Mouse (Mus musculus) kidney, adult 8-10 months (tissue): ENCODE results near the gene Dhx58.
A peak's percentile ranks its signal among the peaks of the same experiment; 100 is the strongest.

ENCODE experiments used
- DNase-seq, 2 experiments: peaks; one replicate each; pipeline ENCODE4 v3.0.0; 2022

Dhx58 gene

DNA sequence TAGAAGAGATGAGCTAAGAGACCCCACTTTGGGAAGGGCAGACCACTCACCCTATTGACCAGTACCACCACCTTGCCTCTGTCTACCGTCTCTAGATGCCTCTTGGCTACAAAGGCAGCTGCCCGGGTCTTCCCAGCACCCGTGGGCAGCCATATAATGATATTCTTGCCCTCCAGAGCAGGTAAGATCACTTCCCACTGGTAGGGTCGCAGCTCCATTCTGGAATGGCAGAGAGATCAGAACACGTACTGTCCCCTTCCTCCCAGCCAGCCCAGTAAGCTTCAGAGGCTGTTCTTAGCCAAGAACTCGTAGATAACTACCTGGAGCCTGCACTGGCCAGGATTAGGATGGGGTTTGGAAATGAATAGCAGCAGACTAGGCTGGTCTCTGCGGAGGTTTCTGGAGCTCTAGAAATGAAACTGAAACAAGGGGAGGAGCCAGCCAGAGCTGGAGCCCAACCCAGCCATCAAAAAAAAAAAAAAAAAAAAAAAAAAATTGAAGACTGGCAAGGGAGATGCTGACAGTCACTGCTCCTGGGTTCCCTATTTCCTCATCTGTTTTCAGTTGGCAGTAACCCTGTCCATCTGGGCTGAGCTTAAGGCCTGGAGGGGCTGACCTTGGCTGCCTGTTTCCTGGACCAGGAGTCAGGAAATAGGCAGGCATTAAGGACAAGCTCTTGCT is at the start of gene Dhx58:
Dhx58 (minus strand) TSS at position 421 of the 681 bp plus-strand sequence.
- DNase-seq = no peak

DNA sequence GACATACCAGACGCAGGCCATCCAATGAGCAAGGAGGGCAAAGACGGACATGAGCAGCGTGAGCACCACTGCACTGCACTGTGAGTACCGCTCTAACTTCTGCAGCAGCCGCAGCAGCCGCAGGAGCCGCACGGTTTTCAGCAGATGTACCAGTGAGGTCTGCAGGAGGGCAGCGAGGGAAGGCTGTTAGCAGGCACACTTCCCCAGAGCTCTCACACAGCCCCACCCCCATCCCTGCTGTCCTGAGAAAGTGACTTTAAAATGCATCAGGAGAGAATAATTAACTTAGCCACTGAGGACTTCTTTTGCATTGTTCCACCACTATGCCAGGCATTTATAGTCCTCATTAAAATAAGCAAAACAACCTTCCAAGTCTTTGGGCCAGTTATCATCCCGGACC is 48.2 kb upstream of the Dhx58 start:
- DNase-seq = no peak

DNA sequence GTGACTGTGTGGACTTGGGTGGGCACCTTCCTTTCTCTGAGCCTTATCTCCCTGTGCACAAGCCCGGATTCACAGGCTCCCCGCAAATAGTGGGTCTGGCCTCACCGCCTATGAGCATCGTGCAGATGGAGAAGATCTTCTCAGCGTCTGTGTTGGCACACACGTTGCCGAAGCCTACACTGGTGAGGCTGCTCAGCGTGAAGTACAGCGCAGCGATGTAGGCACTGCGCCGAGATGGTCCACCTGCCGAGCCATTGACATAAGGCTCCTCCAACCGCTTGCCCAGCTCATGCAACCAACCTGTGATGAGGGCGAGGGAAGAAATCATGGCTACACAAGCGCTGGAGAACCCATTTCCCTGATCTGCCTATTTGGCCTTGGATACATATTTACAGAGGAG is 46.1 kb upstream of the Dhx58 start:
- DNase-seq = no peak

DNA sequence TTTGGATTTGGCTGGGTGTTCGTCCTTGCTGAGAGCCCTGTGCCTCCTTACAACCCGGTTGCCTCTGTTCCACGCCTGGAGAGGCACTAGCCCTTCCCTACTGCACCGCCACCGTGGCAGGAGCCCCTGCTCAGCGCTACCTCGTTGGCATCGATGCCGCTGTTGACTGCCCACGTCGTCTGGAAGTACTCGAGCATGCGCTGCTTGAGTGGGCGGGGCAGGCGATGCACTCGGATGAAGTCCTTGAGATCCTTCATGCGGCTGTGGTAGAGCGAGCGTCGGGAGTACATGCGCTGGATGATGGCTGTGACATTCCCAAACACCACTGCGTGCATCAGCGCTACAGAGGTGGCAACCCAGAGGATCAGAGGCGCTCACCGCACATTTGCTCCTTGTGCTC is 45.4 kb upstream of the Dhx58 start:
- DNase-seq = no peak

DNA sequence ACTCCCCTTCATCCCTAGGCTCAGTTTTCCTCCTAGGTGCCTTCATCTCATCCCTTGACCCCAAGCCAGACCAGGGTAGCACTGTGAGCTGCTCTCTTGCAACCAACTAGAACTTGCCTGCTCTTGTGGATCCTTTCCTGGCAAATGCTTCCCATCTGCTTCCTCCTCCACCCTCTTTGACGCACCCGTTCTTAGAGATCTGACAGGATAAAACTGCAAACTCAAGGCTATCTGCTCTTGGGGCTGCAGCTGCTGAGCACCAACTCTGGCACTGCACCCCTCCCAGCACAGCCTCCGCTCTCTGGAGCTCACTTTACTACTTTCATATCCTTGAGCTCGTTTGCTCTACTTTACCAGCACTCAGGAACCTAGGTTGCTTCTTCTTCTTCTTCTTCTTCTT is 44.5 kb upstream of the Dhx58 start:
- no peak for DNase-seq

DNA sequence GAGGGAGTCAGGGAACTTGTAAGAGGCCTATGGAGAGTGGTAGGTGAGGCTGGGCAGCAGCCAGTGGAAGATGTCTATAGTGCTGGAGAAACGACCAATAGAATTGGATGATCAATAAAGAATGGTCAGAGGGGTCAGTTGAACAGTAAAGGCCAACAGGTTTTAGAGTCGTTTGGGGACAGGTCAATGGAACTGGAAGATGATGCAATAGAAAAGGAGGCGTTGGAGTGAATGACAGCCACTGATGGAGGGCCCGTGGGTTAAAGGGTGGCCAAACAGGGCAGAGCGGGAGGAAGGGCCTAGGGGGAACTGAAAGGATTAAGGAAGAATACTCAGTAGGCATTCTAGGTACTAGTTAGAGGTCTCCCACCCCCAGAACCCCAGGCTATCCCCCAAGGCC is 43.0 kb upstream of the Dhx58 start:
- no peak for DNase-seq

DNA sequence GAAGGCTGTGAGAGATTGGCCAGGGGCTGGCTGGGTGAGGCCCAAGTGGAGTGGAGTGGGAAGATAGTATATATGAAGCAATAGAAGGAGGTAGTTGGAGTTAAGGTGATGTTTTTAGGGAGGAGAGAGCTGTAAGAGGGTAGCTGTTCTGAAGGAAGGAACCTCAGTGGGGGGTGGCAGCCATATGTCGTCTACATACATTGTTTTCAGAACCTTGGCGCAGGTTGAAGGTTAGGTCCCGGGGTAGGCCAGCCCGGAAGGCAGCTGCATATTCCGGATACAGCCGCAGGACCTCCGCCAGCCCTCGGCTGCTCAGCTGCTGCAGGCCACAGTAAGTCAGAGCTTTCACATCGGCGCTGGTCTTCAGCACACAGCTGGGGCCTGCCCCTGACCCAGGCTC is 42.5 kb upstream of the Dhx58 start:
- DNase-seq = no peak

DNA sequence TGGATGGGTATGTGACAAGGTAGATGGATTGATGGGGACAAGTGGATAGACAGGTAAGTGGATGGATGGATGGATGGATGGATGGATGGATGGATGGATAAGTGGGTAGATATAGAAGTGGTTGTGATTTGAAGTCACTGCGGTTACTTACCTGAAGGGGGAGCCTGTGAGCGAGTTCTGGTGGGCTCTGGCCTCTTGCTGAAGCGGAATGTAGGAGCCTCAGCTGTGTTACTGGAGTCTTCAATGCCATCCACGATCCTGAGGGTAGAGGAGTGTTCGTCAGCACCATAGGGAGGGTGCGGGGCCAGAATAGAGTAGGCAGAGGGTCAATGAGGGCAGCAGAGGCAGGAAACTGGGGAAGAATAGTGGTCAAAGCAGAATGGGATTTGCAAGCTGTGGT is 41.0 kb upstream of the Dhx58 start:
- peak in 1 of 2 experiments; percentile 40 for DNase-seq

DNA sequence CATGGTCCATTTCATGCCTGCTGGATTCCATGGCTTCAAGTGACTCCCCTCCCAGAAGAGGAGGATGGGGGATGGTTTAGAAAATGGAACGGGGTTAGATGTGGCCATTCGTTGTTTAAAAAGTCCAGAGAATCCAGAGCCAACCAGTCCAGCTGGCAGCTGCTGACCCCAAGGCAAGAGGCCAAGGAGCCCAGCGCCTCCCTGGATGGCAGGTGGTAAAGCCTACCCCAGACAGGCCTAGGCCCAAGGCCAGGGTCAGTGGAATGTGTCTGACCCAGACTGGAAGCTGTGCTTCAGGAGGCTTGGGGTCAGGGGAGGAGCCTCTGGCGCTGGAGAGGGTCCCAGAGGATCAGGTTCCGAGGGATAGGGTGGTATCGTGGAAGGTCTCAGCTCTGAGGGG is 37.3 kb upstream of the Dhx58 start:
- peak; percentile 80 to 83 for DNase-seq

DNA sequence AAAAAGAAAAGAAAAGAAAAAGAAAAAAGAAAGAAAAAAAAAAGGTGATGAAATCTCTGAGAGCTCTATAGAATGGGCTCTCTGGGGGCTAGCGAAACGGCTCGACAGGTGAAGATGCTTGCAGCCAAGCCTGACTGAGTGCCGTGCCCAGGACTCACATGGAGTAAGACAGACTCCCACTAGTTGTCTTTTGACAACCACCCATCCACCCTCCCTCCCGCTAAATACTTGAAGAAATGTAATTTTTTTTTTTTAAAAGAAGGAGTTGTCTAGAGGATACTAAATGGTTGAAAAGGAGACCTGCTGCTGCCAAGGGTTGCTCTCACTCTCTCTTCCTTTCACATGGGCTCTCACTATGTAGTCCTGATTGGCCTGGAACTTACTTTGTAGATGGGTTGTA is 34.7 kb upstream of the Dhx58 start:
- DNase-seq = no peak

DNA sequence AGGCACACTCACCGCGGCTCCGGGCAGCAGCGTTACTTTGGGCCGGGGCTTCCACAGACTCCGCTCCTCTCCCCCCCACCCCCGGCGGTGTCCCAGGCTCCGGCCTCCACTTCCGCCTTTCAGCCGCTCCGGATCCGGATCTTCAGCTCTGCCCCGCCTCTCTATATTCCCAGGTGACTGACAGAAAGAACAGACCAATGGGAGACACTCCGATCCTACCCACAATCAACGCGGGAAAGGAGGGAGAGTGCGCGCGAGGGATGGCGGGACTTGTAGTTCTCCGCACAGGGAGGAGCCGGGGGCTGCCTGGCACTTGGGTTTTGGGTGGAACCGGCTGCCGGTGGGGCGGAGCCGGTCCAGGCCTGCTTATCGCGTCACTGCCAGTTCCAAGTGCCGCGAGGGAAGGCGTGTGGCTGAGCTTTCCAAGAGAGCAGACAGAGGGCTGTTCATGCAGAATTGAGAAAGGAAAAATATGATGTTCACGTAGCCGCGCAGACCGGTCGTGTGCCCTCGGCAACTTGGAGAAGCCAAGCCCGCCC is 34.1 kb upstream of the Dhx58 start, which contains the start of gene Rab5c:
Rab5c (minus strand) TSS at position 150 of the 539 bp plus-strand sequence.
- peak; percentile 99 for DNase-seq

DNA sequence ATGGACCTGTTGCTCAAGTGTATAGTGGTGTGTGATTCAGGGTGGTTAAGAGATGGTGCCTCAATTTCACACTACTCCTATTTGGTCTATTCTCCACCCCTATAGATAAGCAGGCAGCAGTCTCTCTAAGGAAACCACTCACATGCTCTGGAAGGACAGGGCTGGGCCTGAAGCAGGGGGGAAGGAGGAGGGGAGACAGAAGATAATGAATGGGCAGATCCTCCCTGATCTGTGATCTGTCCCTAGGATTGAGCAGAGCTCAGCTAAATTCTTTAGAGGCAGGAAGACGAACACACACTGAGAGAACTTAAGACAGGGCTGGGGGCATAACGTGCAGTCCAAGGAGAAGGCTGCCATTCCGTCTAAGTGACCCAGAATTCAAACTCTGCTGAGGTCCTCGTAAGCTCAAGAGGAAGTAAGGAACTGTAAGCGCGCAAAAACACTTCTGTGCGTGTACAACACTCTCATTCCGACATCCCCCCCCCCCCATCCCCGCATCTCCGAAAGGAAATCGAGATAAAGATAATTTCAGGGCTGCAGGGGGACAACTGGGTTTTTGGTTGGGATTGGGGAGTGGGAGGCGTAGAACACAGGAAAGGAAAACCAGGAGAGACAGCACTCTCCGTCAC is 33.1 kb upstream of the Dhx58 start:
- no peak for DNase-seq

DNA sequence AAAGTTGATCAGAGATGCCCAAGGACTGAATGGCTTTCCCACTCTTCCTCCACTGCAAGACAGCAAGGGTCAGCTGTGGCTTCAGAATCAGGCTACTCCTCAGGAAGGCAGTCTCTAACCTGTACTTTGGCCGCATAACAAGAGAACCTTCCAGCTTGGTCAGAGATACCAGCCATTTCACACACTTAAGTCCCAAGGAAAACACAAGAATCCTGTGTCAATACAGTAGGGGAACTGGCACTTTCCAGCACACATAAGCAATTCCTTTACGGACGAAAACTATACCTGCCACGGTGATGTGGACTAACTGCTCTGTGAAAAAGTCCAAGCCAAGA is 32.6 kb upstream of the Dhx58 start:
- DNase-seq = no peak

DNA sequence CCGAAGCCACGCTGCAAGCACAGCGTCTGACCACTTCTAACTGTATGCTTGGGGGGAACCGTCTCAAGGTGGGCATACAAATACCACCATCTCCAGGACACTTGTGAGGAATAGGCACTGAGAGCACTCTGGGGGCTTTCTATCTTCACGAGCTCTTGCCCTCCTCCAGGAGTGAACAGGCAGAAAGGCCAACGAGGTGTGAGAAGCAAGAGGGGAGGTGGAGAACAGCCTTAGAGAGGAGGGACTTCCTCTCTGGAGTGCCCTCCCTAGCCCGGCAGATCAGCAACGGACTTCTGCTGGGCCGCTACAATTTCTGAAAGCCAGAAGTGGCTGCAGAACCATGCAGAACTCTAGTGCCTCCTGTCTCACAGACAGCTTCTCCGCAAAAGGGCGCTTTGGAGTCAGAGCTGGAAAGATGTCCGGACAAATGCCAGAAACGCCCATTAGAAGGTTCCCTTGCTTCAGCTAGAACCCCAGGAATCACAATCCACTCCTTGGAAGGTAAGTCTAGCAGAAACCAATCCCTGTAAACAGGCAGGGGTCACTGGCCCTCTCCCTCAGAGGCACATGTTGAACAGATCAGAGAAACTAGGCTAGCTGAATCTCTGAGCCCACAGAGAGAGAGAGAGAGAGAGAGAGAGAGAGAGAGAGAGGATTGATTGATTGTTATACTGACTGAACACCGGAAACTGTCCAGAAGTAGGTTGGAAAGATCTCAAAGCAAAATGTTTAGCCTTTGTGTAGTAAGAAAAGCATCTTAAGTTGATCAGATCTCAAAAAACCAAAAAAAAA is 32.1 kb upstream of the Dhx58 start:
- no peak for DNase-seq

DNA sequence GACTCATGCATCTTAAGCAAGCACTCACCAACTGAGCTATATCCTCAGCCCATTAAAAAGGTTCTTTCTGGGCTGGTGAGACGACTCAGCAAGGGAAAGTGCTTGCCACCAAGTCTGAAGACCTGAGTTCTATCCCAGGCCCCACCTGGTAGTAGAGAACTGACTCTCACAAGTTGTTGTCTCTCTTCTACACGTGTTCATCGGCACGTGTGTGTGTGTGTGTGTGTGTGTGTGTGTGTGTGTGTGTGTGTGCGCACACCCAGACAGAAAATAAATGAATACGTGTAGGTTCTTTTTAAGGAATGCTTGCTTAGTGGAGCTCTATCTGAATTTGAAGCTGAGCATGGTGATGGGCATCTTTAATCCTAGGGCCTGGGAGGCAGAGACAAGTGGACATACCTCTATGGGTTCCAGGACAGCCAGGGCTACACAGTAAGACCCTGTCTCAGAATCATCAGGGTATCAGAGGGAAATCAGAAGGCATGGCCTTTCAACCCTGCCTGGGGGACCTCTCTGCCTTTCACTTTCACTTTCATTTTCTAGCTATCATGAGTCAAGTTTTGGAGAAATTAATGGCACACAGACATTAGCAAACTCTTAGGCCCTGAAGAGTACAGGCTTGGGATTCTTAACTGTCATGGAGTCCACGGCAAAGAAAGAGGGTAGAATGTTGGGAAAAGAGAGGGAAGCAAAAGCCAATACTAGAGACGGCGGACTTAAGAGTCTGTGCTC is 31.2 kb upstream of the Dhx58 start:
- no peak for DNase-seq

DNA sequence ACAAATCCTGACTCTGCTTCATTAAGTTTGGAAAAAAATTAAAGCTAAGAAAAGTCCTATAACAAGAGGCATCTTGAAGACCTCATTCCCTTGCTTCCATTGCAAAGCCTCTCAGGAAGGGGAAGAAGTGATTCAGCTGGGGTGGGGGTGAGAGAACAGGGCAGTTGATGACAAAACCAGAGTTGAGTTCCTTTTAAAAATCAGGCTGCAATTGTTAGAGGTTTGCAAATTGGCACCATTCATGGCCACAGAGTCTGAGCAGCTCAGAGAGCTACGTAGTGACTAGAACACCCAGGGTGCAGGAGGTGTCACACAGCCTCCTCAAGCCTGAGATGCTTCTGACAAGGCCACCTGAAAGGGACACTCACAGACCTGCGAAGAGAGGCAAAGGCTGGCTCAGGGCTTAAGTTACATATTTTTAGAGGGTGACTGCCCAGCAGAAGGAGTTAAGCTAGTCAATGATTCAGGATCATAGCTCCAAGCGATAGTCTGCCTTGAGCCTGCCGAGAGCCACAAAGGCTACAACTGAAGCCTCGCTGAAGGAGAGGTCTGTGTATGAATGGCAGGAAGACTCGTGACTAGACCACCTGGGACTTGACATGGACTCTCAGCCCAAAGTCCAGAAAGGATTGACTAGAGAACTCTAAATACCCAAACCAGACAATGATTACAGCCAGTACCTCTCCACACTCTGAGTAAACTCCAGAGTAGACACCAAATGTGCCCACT is 26.6 kb upstream of the Dhx58 start:
- peak in 1 of 2 experiments; percentile 67 for DNase-seq

DNA sequence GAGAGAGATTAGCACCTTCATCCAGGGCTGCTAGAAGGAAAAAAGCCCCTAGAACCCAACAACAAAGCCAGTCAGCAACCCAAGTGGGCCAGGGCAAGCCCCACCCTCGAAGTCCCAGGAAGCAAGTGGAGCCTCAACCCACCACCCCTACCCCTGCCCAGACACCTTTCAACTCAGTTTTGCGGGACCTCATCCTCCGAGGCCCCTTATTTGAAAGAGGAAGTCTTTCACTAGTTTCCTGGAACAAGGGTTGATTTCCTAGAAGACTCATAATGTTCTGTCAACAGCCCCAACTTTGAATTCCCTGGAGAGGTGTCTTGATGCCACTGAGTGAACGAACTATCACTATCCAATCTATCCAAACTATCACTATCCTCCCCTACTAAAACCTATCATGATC is 25.9 kb upstream of the Dhx58 start:
- DNase-seq = no peak

DNA sequence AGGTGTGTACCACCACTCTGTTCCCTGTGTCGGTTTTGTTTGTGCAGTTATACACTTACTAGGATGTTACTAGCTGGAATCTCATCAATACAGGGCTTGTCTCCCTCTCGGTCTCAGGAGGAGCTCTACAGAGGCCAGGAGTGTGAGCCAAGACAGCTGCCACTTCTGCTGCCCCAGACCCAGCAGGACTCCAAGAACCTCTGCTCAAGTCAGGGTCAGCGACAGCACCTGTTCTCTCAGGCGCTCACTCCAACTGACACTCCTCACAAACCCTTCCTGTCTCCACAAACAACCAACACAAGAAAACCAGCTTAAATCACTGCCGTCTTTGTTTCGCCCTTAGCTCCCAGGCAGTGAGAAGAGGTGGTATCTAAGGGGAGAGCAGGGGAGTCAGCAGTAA is 24.5 kb upstream of the Dhx58 start:
- DNase-seq = no peak

DNA sequence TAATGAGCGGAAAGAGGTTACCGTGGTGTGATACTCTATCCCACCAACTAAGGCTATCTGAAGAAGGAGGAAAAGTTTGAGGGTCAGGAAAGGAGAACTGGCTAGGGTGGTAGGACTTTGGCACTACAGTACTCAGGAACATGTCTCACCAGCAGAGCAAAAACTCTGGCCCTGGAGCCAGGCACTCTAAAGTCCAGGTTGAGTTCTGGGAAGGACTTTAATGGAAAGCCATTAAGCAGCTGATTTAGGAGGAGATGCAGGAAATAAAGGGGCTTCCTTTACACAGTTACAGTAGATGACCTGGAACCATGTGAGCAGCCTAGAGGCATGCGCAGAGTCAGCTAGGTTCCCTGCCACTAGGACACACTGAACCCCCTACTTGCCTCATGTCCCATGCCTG is 23.1 kb upstream of the Dhx58 start:
- DNase-seq = peak; percentile 68 to 74

DNA sequence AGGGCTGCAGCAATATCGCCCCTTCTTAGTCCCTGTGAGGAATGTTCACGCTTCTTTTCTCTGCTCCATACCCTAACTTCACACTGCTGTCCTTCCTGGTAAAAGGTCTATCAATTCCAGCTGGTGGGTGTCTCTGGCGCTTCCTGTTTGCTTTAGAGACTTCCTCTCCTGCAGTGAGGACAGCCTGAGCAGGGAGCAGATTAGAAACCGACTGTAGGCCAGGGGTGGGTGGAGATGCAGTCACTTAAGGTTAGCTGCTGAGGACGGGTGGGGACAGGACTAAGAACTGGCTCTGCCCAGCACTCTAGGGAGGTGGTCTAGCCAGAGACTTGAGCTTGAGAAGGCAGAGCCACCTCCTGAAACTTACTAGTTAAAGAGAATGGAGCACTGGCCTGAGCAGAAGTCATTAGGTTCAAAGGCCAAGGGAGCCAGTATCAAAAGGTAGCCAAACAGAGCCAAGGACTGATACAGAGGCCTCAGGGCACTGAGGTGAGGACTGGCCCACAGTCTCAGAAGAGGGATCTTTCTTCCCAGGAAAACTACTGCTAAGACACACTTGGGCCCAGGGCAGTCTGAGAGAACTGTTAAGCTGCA is 20.9 kb upstream of the Dhx58 start:
- no peak for DNase-seq

DNA sequence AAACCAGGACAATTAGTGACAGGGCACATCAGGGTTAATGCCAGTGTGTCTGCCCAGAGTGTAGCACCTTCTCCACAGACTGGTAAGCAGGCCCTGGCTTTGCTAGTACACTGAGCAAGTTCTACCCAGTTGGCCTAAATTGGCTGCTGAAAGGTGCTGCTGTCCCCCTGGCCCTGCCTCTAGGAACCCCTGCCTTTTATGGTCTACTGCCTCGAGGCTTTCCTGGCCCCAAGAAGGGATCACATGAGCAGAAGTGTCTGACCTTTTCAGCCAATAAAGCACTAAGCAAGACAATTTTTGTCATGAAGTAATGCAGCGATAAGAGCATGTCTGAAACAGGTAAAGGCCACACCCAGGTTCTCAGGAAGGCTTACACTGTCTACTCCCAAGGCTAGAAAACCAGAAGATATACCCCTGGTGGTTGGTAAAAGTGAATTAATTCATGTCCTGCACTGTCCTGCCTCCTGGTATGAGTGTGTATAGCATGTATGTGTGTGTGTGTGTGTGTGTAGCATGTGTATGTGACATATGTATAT is 18.5 kb upstream of the Dhx58 start:
- DNase-seq = peak in 1 of 2 experiments; percentile 57
